Mouse (Mus musculus) ovary, postnatal 14 days (tissue): Measurements from ENCODE around the gene Lins1.

Experiments
- DNase-seq: peaks from one replicate; pipeline ENCODE4 v3.0.0; 2022; ENCODE audit warnings: low spot score

Lins1 gene

GRCm38 (mm10) chr7:66733431-66733830 lies 43.7 kb downstream of the Lins1 start:
- DNase-seq = no peak

- DNase-seq = no peak
These were observed 44.2 kb downstream of the Lins1 start for GRCm38 (mm10) chr7:66733882-66734281.

- DNase-seq = no peak
These were observed 44.8 kb downstream of the Lins1 start for GRCm38 (mm10) chr7:66734466-66734865.

- DNase-seq = no peak
These were observed 45.3 kb downstream of the Lins1 start for GRCm38 (mm10) chr7:66734993-66735392.

GRCm38 (mm10) chr7:66737418-66737817 lies 47.7 kb downstream of the Lins1 start:
- no peak for DNase-seq

- no peak for DNase-seq
These were observed 51.3 kb downstream of the Lins1 start for GRCm38 (mm10) chr7:66741008-66741407.

- no peak for DNase-seq
These were observed 51.7 kb downstream of the Lins1 start for GRCm38 (mm10) chr7:66741412-66741811.

GRCm38 (mm10) chr7:66743377-66743781 lies 53.7 kb downstream of the Lins1 start, which contains the start of gene Cers3:
Cers3 (plus strand) TSS chr7:66743504.
- DNase-seq = no peak

- no peak for DNase-seq
These were observed 57.3 kb downstream of the Lins1 start for GRCm38 (mm10) chr7:66746972-66747371.

- no peak for DNase-seq
These were observed 60.3 kb downstream of the Lins1 start for GRCm38 (mm10) chr7:66749998-66750397.

- no peak for DNase-seq
These were observed 64.1 kb downstream of the Lins1 start for GRCm38 (mm10) chr7:66753816-66754215.

GRCm38 (mm10) chr7:66755611-66756010 lies 65.9 kb downstream of the Lins1 start:
- no peak for DNase-seq
